Mouse (Mus musculus): ENCODE results near the gene Klhl20. TPM values are rescaled to one million over a fixed set of nuclear protein-coding genes. Genes with fewer than 3 reads are reported as not detected.
A peak's percentile ranks its signal among the peaks of the same experiment; 100 is the strongest.

The Klhl20 gene
- polyA plus RNA-seq, 1 experiment from 2014 or later, result 15.8 TPM

DNA sequence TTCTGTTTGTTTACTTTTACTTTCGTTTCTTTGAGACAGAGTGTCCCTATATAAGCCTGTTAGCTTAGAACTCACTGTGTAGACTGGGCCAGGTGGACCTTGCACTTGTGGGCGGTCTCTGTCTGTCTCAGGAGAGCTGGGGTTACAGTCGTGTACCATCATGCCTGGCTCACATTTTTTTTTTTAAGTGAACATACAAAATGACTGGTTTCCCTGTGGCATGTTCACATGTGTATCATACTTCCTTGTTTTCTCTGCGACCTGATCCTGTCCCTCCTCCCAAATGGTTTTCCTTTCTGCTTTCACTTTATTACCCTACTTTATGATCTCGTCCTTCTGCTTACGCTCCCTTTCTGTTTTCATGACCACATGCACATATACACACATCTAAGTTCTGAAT lies 55.1 kb downstream of the Klhl20 start:
- ATAC-seq, result no peak
- CTCF ChIA-PET, result interaction anchor here (1.2 to 2.0 kb wide), 3 partner anchors 9 to 14 kb away, joined by 3 to 9 read pairs (median 5); no protein-coding TSS in a partner anchor
- no peak for DNase-seq (ENCODE audit: low read depth, low spot score)
- TF ChIP-seq CTCF (IDR thresholded peaks at IDR 0.05), result no peak
- H3K27me3 ChIP-seq, result no peaks in the 10 kb centered on the region
- in situ Hi-C loops (cut with MboI; ENCODE audit: low pct_unique_long_range_greater_than_20kb), result no loop called here
- POLR2A ChIA-PET, result no interaction called here

DNA sequence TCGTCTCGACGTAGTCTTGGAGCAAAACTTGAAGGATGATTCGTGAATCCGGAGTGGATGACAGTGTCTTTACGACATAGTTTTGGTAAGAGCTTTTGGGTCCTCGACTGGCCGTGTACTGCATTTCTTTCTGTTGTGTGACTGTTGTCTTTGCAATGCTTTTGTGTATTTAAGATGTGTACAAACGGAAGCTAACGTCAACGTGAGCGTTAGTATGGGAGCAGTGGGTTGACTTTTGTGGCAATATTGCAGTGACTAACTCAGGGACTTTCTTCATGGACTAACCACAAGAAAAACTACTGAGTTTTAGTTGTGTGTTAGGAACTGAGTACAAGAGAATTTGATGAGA lies 60.1 kb downstream of the Klhl20 start:
- POLR2A ChIA-PET, result interaction anchor here (0.7 to 1.4 kb wide), 2 partner anchors 35 to 387 kb away, joined by 3 to 7 read pairs; no protein-coding TSS in a partner anchor
- TF ChIP-seq CTCF (IDR thresholded peaks at IDR 0.05), result no peak
- CTCF ChIA-PET, result interaction anchor here (1.2 kb wide), 1 partner anchor 13 kb away, joined by 3 read pairs; no protein-coding TSS in a partner anchor

DNA sequence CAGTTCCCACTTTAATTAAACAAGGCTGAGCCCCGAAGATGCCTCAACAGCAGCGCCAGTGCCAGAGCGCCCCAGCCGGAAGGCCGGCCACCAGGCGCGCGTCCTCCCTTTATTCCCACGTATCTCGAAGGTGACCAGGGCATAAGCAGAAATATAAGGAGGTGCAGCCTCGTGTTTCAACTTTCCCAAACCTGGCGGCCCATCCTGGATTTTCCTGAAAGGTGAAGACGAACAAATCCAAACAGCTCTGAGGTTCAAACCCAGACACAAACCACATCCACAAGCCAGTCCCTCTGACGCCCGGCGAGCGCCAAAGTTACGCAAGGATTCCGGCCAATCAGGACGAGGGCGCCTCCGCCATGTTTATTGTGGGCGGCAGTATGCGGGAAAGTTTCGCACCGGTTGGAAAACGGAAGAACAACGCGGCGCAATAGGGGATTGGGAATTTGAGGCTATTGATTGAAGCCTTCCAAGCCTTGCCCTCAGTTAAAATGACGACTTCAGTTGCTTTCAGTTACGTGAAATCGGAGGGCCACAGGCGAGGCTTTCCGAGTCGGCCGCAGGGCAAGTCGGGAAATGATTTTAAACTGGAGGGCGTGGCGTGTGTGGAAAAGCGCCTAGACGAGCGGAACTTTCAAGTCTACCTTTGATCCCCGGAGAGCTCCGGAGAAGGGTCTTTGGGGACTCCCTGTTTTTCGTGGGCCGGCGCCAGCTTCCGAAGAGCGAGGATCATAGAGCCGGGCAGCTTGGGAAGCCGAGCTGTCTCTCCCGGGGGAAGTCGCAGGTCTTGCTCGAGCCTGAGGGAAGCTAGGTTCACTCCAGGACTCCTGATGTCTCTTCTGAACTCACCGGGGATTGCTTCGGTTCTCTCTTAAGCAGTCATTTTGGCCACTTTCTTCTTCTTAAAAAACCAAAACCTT lies 60.7 kb downstream of the Klhl20 start, which contains the start of the genes Dars2 and Cenpl:
Dars2 (minus strand) TSS at position 307 of the 920 bp plus-strand sequence.
Cenpl (plus strand) TSS at position 362 of the 920 bp plus-strand sequence.
- in situ Hi-C loops (cut with MboI; ENCODE audit: low pct_unique_long_range_greater_than_20kb), result no loop called here
- ChIA-PET CTCF (interaction anchor here (1.2 kb wide), 1 partner anchor 12 kb away, joined by 3 read pairs; no protein-coding TSS in a partner anchor), POLR2A (interaction anchor here (0.7 to 1.4 kb wide), 2 partner anchors 35 to 387 kb away, joined by 3 to 7 read pairs; no protein-coding TSS in a partner anchor)
- no peaks in the 10 kb centered on the region for H3K27me3 ChIP-seq
- DNase-seq (ENCODE audit: low read depth, low spot score) (peak; percentile 95), ATAC-seq (peak; percentile 94)
- no peak for TF ChIP-seq CTCF (IDR thresholded peaks at IDR 0.05)

More for the DNA sequence above, 60.1 kb downstream of the Klhl20 start:
- H3K27me3 ChIP-seq, result no peaks in the 10 kb centered on the region
- in situ Hi-C loops (cut with MboI; ENCODE audit: low pct_unique_long_range_greater_than_20kb), result no loop called here
- ATAC-seq (no peak), DNase-seq (ENCODE audit: low read depth, low spot score) (no peak)

DNA sequence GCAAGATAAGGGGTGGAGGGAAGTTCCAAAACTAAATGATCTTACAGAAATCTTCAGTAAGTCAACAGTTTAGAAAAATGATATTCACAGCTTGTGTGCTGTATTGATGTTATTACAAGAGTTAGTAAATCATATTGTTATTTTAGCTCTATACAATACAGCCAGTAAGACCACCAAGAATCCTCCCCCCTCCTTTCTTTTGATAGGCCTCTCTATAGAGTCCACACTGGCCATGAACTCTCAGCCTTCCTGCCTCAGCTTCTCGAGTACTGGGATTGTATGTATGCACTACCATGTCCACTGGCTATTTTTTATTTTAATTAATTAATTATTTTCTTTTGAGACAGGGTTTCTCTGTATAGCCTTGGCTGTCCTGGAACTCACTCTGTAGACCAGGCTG lies 68.0 kb downstream of the Klhl20 start:
- H3K27me3 ChIP-seq, result no peaks in the 10 kb centered on the region
- DNase-seq (ENCODE audit: low read depth, low spot score) (no peak), ATAC-seq (no peak)
- CTCF ChIA-PET, result interaction anchor here (1.5 kb wide), 1 partner anchor 13 kb away, joined by 5 read pairs; no protein-coding TSS in a partner anchor
- no peak for TF ChIP-seq CTCF (IDR thresholded peaks at IDR 0.05)
- POLR2A ChIA-PET, result no interaction called here
- in situ Hi-C loops (cut with MboI; ENCODE audit: low pct_unique_long_range_greater_than_20kb), result no loop called here

DNA sequence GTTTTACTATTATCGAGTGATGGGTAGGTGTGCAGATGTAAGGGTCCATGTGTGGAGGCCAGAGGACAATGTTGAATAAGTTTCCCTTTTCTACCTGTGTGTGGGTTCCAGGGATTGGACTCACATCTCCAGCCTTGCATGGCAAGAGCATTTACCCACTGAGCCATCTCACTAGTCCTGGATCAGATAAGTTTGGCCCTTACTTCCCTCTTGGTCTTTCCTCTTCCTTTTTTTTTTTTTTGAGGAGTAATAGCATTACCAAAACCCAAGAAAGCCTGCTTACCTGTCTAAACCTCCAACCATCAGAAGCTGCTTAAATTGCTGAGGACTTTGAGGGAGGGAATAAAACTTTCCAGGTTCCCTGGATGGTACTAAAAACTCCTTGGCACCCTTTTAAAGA lies 74.1 kb downstream of the Klhl20 start:
- ATAC-seq (no peak), DNase-seq (ENCODE audit: low read depth, low spot score) (no peak)
- H3K27me3 ChIP-seq, result no peaks in the 10 kb centered on the region
- POLR2A ChIA-PET, result interaction anchor here (0.6 kb wide), 1 partner anchor 20 kb away, joined by 3 read pairs; no protein-coding TSS in a partner anchor
- CTCF ChIA-PET, result no interaction called here
- in situ Hi-C loops (cut with MboI; ENCODE audit: low pct_unique_long_range_greater_than_20kb), result no loop called here
- TF ChIP-seq CTCF (IDR thresholded peaks at IDR 0.05), result no peak

DNA sequence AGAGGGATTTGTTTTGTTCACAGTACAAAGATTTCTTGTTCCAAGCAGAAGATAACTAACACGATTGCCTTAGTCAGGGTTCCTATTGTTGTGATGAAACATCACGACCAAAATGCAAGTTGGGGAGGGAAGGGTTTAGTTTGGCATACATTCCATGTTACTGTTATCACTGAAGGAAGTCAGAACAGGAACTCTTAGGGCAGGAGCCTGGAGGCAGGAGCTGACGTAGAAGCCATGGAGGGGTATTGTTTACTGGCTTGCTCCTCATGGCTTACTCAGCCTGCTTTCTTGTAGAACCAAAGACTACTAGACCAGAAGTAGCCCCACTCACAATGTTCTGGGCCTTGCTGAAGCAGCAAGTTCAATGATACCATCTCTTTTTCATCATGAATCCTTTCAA lies 84.3 kb downstream of the Klhl20 start:
- POLR2A ChIA-PET, result no interaction called here
- in situ Hi-C loops (cut with MboI; ENCODE audit: low pct_unique_long_range_greater_than_20kb), result no loop called here
- TF ChIP-seq CTCF (IDR thresholded peaks at IDR 0.05), result no peak
- ATAC-seq (no peak), DNase-seq (ENCODE audit: low read depth, low spot score) (no peak)
- CTCF ChIA-PET, result no interaction called here
- no peaks in the 10 kb centered on the region for H3K27me3 ChIP-seq

DNA sequence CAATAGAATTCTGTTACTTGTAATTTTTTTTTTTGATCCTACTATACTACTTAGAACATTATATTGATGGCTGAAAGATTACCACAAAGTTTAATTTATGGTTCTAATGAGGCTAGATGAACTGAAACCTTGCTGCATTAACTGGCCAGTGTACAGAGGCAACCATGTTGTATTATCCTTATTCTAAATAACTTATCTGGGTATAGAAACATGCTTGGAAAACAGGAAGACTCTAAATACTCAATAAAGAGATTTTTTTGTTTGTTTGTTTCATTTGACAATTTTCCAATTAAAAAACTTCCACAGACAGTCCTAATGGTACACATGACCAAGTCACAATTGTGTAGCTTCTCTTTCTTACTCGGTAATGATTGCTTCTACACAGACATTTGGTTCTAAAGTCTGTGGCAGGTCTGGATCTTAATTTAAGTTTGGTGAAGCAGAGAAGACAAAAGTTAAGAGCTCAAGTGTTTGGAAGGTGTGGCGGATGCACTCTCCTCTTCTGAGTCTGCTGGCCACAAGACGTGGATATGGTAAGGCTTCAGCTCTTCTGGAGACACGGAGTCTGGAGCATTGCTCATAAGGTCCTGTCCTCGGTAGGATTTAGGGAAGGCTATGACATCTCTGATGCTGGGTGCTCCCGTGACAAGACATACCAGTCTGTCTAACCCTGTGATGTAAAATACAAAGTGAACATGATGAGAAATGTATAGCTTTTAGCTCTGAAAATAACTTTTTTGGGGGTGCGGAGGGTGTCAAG lies 89.9 kb downstream of the Klhl20 start:
- no peak for TF ChIP-seq CTCF (IDR thresholded peaks at IDR 0.05)
- CTCF ChIA-PET, result interaction anchor here (1.5 to 1.6 kb wide), 2 partner anchors 17 to 32 kb away, joined by 3 to 7 read pairs; no protein-coding TSS in a partner anchor
- POLR2A ChIA-PET, result interaction anchor here (0.6 to 0.7 kb wide), 2 partner anchors 17 to 27 kb away, joined by 3 to 4 read pairs; no protein-coding TSS in a partner anchor
- in situ Hi-C loops (cut with MboI; ENCODE audit: low pct_unique_long_range_greater_than_20kb), result no loop called here
- H3K27me3 ChIP-seq, result no peaks in the 10 kb centered on the region
- ATAC-seq (no peak), DNase-seq (ENCODE audit: low read depth, low spot score) (no peak)

DNA sequence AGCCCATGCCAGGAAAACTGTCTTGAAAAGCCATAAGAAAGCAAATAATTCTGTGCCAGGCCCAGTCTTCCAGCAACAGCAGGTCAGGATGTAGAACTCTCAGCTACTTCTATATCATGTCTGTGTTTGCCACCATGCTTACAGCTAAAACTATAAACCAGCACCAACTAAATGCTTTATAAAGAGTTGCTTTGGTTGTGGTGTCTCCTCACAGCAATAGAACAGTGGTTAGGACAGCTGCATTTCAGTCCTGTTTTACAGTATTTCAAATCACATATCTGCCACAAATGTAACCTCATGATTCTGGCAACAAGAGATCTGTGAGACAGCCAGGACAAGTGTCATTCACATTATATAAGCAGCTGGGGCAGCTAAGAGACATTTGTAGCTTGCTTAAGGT lies 90.5 kb downstream of the Klhl20 start:
- TF ChIP-seq CTCF (IDR thresholded peaks at IDR 0.05), result no peak
- DNase-seq (ENCODE audit: low read depth, low spot score) (no peak), ATAC-seq (no peak)
- CTCF ChIA-PET, result interaction anchor here (1.6 kb wide), 1 partner anchor 33 kb away, joined by 3 read pairs; no protein-coding TSS in a partner anchor
- in situ Hi-C loops (cut with MboI; ENCODE audit: low pct_unique_long_range_greater_than_20kb), result no loop called here
- POLR2A ChIA-PET, result no interaction called here
- H3K27me3 ChIP-seq, result no peaks in the 10 kb centered on the region

DNA sequence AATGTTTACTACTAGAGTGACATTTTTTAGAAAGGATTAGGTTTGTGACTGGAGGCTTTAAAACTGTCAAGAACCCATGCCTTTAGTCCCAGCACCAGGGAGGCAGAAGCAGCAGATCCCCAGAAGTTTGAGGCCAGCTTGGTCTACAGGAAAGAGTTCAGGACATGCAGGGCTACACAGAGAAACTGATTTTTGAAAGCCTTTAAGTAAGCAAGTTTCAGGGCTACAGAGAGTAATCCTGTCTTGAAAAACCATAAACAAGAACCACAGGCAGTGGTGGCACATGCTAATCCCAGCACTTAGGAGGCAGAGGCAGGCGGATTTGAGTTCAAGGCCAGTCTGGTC lies 90.9 kb downstream of the Klhl20 start:
- DNase-seq (ENCODE audit: low read depth, low spot score), result no peak
- no peaks in the 10 kb centered on the region for H3K27me3 ChIP-seq
- ChIA-PET POLR2A (no interaction called here), CTCF (no interaction called here)
- ATAC-seq, result no peak
- in situ Hi-C loops (cut with MboI; ENCODE audit: low pct_unique_long_range_greater_than_20kb), result no loop called here
- no peak for TF ChIP-seq CTCF (IDR thresholded peaks at IDR 0.05)

DNA sequence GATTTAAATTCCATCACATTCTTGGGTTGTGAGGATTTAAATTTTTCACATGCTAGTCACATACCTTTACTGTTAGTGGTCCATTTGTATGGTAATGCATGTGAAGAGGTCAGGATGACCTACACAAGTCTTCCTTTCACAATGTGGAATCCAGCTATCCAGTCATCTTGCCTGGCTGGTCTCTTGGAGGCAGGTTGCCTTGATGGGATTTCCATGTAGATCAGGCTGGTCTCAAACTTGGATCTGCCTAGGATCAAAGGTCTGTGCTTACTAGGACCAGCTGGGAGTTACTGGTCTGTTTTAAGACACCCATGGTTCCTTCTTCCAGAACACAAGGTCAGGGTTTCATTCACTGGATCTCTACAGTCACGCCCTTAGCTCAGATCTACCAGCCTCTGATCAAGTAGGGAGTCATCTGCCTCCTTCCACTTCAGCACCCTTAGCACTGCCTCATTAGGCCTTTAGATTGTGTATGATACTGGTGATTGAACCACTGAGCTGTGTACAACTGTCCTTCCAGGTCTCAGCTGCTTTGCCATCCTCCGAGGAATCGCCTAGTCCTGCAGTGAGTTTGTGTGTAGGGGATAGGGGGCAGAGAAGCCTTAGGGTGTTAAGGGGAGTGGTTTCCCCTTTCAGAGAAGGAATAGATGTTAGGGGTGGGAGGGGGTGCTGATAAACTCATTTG lies 91.4 kb downstream of the Klhl20 start:
- ChIA-PET POLR2A (no interaction called here), CTCF (no interaction called here)
- no peak for DNase-seq (ENCODE audit: low read depth, low spot score)
- TF ChIP-seq CTCF (IDR thresholded peaks at IDR 0.05), result no peak
- H3K27me3 ChIP-seq, result no peaks in the 10 kb centered on the region
- ATAC-seq, result no peak
- in situ Hi-C loops (cut with MboI; ENCODE audit: low pct_unique_long_range_greater_than_20kb), result no loop called here
